Mouse (Mus musculus): Measurements from ENCODE around the gene Tgm3. TPM values are rescaled to one million over a fixed set of nuclear protein-coding genes. Genes with fewer than 3 reads are reported as not detected.

Tgm3 gene
- not detected in 2 replicates for polyA plus RNA-seq (2015; fragmentation: Nextera tagmentation; extraction: Ambion mirVana)

DNA sequence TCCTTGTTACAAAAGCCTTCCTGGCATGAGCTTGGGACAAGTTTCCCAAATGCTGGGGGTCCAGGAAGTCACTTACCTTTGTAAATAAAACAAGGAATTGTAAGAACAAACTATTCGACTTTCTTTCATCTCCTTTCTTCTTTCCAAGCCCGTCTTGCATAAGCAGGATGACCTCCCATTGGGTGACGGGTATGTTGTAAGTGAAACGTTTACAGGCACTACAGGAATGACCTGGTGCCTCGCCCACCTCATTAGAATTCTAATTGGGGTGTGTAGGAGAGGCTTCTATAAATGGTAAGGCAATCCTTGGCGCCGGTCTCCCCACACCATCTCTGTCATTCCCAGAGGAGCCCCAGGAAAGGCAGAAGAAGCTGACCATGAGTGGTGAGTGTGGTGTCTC lies at the start of gene Tgm3:
Gene Tgm3, plus strand, starts transcription at position 324 of the 400 bp plus-strand sequence.
- Histone ChIP-seq H3K4me1 (ENCODE audit: insufficient read depth, low read depth, low read length) (no peaks in the 10 kb centered on the region), H3K27ac (ENCODE audit: low read length) (no peak within 1 kb of the TSS), H3K27me3 (replicated peaks; ENCODE audit: insufficient read depth, low read length) (no peaks in the 10 kb centered on the region), H3K9ac (replicated peaks; ENCODE audit: low read depth) (no peak within 1 kb of the TSS), H3K4me3 (ENCODE audit: low read depth, low read length) (no peak within 1 kb of the TSS), H3K9me3 (ENCODE audit: low read length) (no peaks in the 10 kb centered on the region), H3K4me2 (replicated peaks; ENCODE audit: low read depth, low read length) (no peak within 1 kb of the TSS), H3K36me3 (ENCODE audit: insufficient read depth, low read length) (no peaks in the 10 kb centered on the region)
- ATAC-seq (no peak), DNase-seq (ENCODE audit: low spot score) (no peak)
- WGBS = 24% methylated on average over 7 of the region's 7 CpGs
- TF ChIP-seq CTCF (IDR thresholded peaks at IDR 0.05) = no peak
- no peak for TF ChIP-seq EP300 (IDR thresholded peaks at IDR 0.05)

DNA sequence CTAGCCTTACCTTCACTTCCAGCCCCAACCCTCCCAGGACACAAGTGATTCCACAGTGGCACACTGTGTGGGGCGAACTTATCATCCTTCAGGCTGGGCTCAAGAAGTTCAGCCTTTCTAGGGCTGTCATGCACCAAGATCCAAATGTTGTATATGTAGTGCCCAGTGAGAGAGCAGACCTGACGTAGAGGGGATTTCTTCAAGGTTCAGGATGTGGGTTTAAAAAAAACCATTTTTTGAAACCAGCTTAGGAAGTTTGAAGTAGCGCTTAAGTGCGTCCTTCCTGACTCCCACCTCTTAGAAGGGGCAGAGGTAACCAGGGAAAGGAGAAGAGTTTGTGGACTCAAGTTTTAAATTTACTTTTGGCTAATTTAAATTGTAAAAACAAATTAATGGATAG lies 31.5 kb upstream of the Tgm3 start:
- Histone ChIP-seq H3K4me2 (replicated peaks; ENCODE audit: low read depth, low read length) (no peak overlapping the region), H3K36me3 (ENCODE audit: insufficient read depth, low read length) (no peaks in the 10 kb centered on the region), H3K4me3 (ENCODE audit: low read depth, low read length) (no peak overlapping the region), H3K4me1 (ENCODE audit: insufficient read depth, low read depth, low read length) (no peaks in the 10 kb centered on the region), H3K9me3 (ENCODE audit: low read length) (no peaks in the 10 kb centered on the region), H3K9ac (replicated peaks; ENCODE audit: low read depth) (no peak overlapping the region), H3K27ac (ENCODE audit: low read length) (no peak overlapping the region), H3K27me3 (replicated peaks; ENCODE audit: insufficient read depth, low read length) (no peaks in the 10 kb centered on the region)
- no peak for TF ChIP-seq CTCF (IDR thresholded peaks at IDR 0.05)
- no peak for TF ChIP-seq EP300 (IDR thresholded peaks at IDR 0.05)
- no peak for ATAC-seq
- no peak for DNase-seq (ENCODE audit: low spot score)
- WGBS = 58% methylated on average over 4 of the region's 4 CpGs

DNA sequence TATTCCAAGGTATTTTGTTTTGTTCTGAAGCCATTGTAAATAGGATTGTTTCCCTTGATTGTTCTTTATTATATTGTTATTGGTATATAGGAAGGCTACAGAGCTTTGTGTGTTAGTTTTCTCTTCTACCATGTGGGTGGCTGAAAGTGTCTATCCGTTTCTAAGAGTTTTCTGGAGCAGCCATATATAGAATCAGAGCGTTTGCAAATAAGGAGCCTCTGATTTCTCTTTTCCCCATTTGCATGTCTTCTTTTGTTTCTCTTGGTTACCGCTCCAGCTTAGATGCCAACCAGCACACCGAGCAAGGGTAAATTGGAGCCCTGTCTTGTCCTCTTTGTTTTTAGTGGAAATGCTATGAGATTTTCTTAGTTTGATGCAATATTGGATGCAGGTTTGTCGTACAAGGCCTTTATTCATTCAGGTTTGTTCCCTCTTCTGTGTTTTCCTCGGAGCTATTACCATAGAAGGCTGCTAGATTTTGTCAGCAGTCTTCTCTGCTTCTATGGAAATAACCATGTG lies 24.6 kb upstream of the Tgm3 start:
- Histone ChIP-seq H3K4me3 (ENCODE audit: low read depth, low read length) (no peak overlapping the region), H3K36me3 (ENCODE audit: insufficient read depth, low read length) (no peaks in the 10 kb centered on the region), H3K4me2 (replicated peaks; ENCODE audit: low read depth, low read length) (no peak overlapping the region), H3K27me3 (replicated peaks; ENCODE audit: insufficient read depth, low read length) (no peaks in the 10 kb centered on the region), H3K9me3 (ENCODE audit: low read length) (no peaks in the 10 kb centered on the region), H3K9ac (replicated peaks; ENCODE audit: low read depth) (no peak overlapping the region), H3K4me1 (ENCODE audit: insufficient read depth, low read depth, low read length) (no peaks in the 10 kb centered on the region), H3K27ac (ENCODE audit: low read length) (no peak overlapping the region)
- no peak for TF ChIP-seq CTCF (IDR thresholded peaks at IDR 0.05)
- no peak for TF ChIP-seq EP300 (IDR thresholded peaks at IDR 0.05)
- DNase-seq (ENCODE audit: low spot score) (no peak), ATAC-seq (no peak)
- WGBS = 84% methylated on average over 6 of the region's 6 CpGs

DNA sequence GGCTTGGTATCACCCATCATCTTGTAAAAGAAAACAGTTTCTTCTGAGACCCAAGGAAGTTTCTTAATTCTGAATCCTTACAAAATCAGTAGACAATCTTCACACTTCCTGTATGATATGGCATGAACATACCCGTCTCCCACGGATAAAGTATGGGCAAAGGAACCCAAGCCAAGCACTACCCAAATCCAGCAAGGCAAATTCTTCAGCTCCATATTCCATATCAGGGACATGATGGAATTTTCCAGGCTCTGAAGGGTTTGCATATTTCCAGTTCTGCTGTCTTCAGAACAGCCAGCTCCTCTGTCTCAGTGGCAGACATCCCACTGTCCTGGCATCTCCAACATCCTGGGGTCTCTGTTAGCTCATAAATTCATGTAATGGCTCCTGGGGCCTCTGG lies 22.5 kb upstream of the Tgm3 start:
- H3K9me3 ChIP-seq (ENCODE audit: low read length) = no peaks in the 10 kb centered on the region
- H3K27me3 ChIP-seq (replicated peaks; ENCODE audit: insufficient read depth, low read length) = no peaks in the 10 kb centered on the region
- no peaks in the 10 kb centered on the region for H3K36me3 ChIP-seq (ENCODE audit: insufficient read depth, low read length)
- no peak overlapping the region for H3K9ac ChIP-seq (replicated peaks; ENCODE audit: low read depth)
- DNase-seq (ENCODE audit: low spot score) (no peak), ATAC-seq (no peak)
- no peak overlapping the region for H3K27ac ChIP-seq (ENCODE audit: low read length)
- no peaks in the 10 kb centered on the region for H3K4me1 ChIP-seq (ENCODE audit: insufficient read depth, low read depth, low read length)
- H3K4me2 ChIP-seq (replicated peaks; ENCODE audit: low read depth, low read length) = no peak overlapping the region
- WGBS = 75% methylated on average over 2 of the region's 2 CpGs
- TF ChIP-seq CTCF (IDR thresholded peaks at IDR 0.05) (no peak), EP300 (IDR thresholded peaks at IDR 0.05) (no peak)
- H3K4me3 ChIP-seq (ENCODE audit: low read depth, low read length) = no peak overlapping the region

DNA sequence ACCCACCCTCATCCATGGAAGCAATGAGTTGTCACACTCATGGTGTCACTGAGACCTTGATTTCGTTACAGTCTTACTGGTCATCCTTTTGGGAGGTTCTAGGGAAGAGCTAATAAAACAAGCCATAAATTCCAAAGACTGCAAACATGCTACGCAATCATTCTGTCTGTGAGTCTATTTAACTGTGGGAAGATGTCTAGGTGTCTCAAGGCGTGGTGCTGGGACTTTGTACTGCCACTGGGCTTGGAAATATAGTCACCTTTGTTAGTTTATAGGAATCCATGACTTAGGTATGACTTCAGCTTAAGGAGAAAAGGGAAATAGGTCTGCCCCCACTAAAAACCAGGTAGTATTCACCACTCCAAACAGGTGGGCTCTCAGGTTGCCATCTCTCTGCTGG lies 17.7 kb upstream of the Tgm3 start:
- Histone ChIP-seq H3K27ac (ENCODE audit: low read length) (no peak overlapping the region), H3K4me3 (ENCODE audit: low read depth, low read length) (no peak overlapping the region), H3K36me3 (ENCODE audit: insufficient read depth, low read length) (no peaks in the 10 kb centered on the region), H3K9me3 (ENCODE audit: low read length) (no peaks in the 10 kb centered on the region), H3K4me2 (replicated peaks; ENCODE audit: low read depth, low read length) (no peak overlapping the region), H3K9ac (replicated peaks; ENCODE audit: low read depth) (no peak overlapping the region), H3K4me1 (ENCODE audit: insufficient read depth, low read depth, low read length) (no peaks in the 10 kb centered on the region), H3K27me3 (replicated peaks; ENCODE audit: insufficient read depth, low read length) (no peaks in the 10 kb centered on the region)
- ATAC-seq = no peak
- DNase-seq (ENCODE audit: low spot score) = no peak
- TF ChIP-seq EP300 (IDR thresholded peaks at IDR 0.05) (no peak), CTCF (IDR thresholded peaks at IDR 0.05) (no peak)
- WGBS = 68% methylated on average over 3 of the region's 3 CpGs

DNA sequence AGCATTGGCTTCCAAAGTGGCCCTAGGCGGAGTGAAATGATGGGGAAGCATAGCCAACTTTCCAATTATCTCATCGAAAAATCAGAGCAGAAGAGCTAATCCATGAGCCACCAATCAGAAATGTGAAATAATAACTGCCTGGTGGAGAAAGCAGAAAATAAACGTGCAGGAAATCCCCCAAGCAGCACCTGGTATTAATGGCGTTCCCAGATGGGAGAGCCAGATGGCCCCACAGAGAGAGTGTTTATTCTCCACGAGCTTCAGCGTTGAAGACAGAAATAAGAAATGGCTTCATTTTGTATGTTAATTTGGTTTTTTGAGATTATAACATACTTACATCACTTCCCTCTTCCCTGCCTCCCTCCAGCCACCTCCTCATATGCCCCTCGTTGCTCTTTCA lies 13.7 kb upstream of the Tgm3 start:
- Histone ChIP-seq H3K27me3 (replicated peaks; ENCODE audit: insufficient read depth, low read length) (no peaks in the 10 kb centered on the region), H3K4me2 (replicated peaks; ENCODE audit: low read depth, low read length) (no peak overlapping the region), H3K9me3 (ENCODE audit: low read length) (no peaks in the 10 kb centered on the region), H3K4me1 (ENCODE audit: insufficient read depth, low read depth, low read length) (no peaks in the 10 kb centered on the region), H3K9ac (replicated peaks; ENCODE audit: low read depth) (no peak overlapping the region), H3K36me3 (ENCODE audit: insufficient read depth, low read length) (no peaks in the 10 kb centered on the region), H3K27ac (ENCODE audit: low read length) (no peak overlapping the region), H3K4me3 (ENCODE audit: low read depth, low read length) (no peak overlapping the region)
- TF ChIP-seq EP300 (IDR thresholded peaks at IDR 0.05) = no peak
- WGBS = 70% methylated on average over 7 of the region's 7 CpGs
- ATAC-seq (no peak), DNase-seq (ENCODE audit: low spot score) (no peak)

DNA sequence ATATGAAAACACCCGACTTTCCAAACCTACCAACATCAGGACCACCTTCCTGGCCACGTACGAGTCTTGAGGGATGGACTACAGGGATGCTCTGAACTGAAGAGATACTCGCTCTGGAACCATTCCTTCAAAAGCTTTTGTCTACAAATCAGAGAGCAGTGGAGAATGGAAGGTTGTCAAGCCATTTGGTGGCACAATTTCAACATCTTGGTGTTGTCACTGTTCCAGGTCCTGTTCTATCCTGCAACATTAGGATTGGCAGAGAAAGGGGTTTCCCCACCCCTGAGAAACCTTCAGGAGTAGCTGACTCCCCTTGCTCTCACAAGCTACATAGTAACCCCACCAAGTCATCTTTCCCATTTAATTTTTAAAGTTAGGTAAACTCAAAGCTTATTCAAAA lies 12.9 kb upstream of the Tgm3 start:
- Histone ChIP-seq H3K4me1 (ENCODE audit: insufficient read depth, low read depth, low read length) (no peaks in the 10 kb centered on the region), H3K9ac (replicated peaks; ENCODE audit: low read depth) (no peak overlapping the region), H3K4me3 (ENCODE audit: low read depth, low read length) (no peak overlapping the region), H3K9me3 (ENCODE audit: low read length) (no peaks in the 10 kb centered on the region), H3K36me3 (ENCODE audit: insufficient read depth, low read length) (no peaks in the 10 kb centered on the region), H3K27me3 (replicated peaks; ENCODE audit: insufficient read depth, low read length) (no peaks in the 10 kb centered on the region), H3K4me2 (replicated peaks; ENCODE audit: low read depth, low read length) (no peak overlapping the region), H3K27ac (ENCODE audit: low read length) (no peak overlapping the region)
- DNase-seq (ENCODE audit: low spot score) = no peak
- no peak for ATAC-seq
- 79% methylated on average over 4 of the region's 4 CpGs for WGBS
- TF ChIP-seq EP300 (IDR thresholded peaks at IDR 0.05) (no peak), CTCF (IDR thresholded peaks at IDR 0.05) (no peak)
